Mouse (Mus musculus): ENCODE results near the gene Olfr1320.

The Olfr1320 gene

GRCm38 (mm10) chrX:49672033-49672432, at the start of gene Olfr1320:
Gene Olfr1320, plus strand, starts transcription at chrX:49672333.
- no peak for DNase-seq

- no peak for DNase-seq
These were observed 44.6 kb upstream of the Olfr1320 start for GRCm38 (mm10) chrX:49627566-49627965.

GRCm38 (mm10) chrX:49631195-49631594, 40.9 kb upstream of the Olfr1320 start:
- DNase-seq, result no peak

GRCm38 (mm10) chrX:49660781-49661180, 11.4 kb upstream of the Olfr1320 start:
- DNase-seq, result peak; percentile 1

All from right cerebral cortex, adult 18-20 months (tissue).